Mouse (Mus musculus) left cerebral cortex, postnatal 14 days (tissue): ENCODE data around the gene Gcn1l1. TPM values are rescaled to one million over a fixed set of nuclear protein-coding genes. Genes with fewer than 3 reads are reported as not detected.

Experiments used
- DNase-seq, 2 experiments: peaks; one replicate each; pipeline ENCODE4 v3.0.0; 2021 to 2022; ENCODE audit warnings: low spot score in 2 of 2, mixed read lengths in 1 of 2
- intact Hi-C: fragments of 180-260 bp; cut with DNase I; formaldehyde crosslinking; loops from one replicate; pipeline ENCODE4 v1.15.1; 2025
- microRNA-seq, 2 experiments: library from miRNA; unstranded; fragments of <30 nt; microRNA quantifications; one replicate each; pipeline ENCODE4 v1.2.0; 2022
- total RNA-seq, 2 experiments: library from RNA; stranded (reverse); gene quantifications; 2 replicates each; pipeline ENCODE4 v1.2.3; 2021

The Gcn1l1 gene
- total RNA-seq, 2 experiments from 2014 or later = 64.0 to 69.7 TPM

DNA sequence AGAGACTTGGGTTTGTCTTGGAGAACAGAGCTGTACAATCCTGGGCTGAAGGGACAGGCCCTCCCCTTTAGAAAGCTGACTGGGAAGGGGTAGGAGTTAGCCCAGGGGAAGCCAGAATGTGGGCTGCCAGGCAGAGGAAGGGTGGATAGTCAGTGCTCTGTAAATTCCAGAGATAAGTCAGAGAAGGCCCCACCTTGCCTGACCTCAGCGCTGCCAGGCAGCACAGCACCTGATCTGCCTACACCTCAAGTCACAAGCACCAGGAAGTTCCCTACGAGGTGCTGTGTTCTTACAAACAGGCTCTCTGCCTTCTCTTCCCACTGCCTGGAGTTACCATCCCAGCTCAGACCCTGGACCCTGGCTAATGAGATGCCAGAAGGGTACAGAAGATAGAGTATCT is 105.4 kb downstream of the Gcn1l1 start:
- DNase-seq = no peak
- intact Hi-C loops = no loop called here

- DNase-seq = no peak
- intact Hi-C loops = no loop called here
Measured at GRCm38 (mm10) chr5:115671846-115672245, 106.8 kb downstream of the Gcn1l1 start.

Small RNAs within 50 kb of the gene (microRNA-seq; reads per million reads assigned to microRNA genes)
- gene Mir7029 (0 to 0.34 reads per million in 2 experiments), gene Mir7030 (0.53 to 0.67 reads per million in 2 experiments)

Other genes starting within 250 kb of the Gcn1l1 start
- gene Srsf9, start 238.1 kb upstream of the Gcn1l1 start, total RNA-seq = 10 to 100 TPM; 73.4 to 75.5 TPM
- 10 to 100 TPM; 22.4 to 23.3 TPM for gene Gatc, start 224.1 kb upstream of the Gcn1l1 start, total RNA-seq
- gene Triap1, start 224.0 kb upstream of the Gcn1l1 start, total RNA-seq = 10 to 100 TPM; 28.2 to 32.4 TPM
- gene Cox6a1, start 216.3 kb upstream of the Gcn1l1 start, total RNA-seq = 100 to 1,000 TPM; 838 to 857 TPM
- 10 to 100 TPM; 45.4 to 54.0 TPM for gene Msi1, start 135.7 kb upstream of the Gcn1l1 start, total RNA-seq
- not detected for gene Pla2g1b, start 99.0 kb upstream of the Gcn1l1 start, total RNA-seq
- 10 to 100 TPM; 27.4 to 27.7 TPM for gene Sirt4, start 80.5 kb upstream of the Gcn1l1 start, total RNA-seq
- gene Pxn, start 58.6 kb upstream of the Gcn1l1 start, total RNA-seq = 10 to 100 TPM; 20.8 to 22.1 TPM
- 100 to 1,000 TPM; 286 to 303 TPM for gene Rplp0, start 5.8 kb upstream of the Gcn1l1 start, total RNA-seq
- gene Rab35, start 66.7 kb downstream of the Gcn1l1 start, total RNA-seq = 10 to 100 TPM; 85.5 to 86.3 TPM
- 100 to 1,000 TPM; 118 to 125 TPM for gene Bicdl1, start 166.4 kb downstream of the Gcn1l1 start, total RNA-seq